Mouse (Mus musculus): ENCODE results near the gene Urb1. TPM values are rescaled to one million over a fixed set of nuclear protein-coding genes. Genes with fewer than 3 reads are reported as not detected.
"Not testable (repeated sequence)": the region's sequence is repeated elsewhere in the genome, so short reads cannot be mapped to it uniquely, and the experiment has no call there.

Urb1 gene
- total RNA-seq, 2 experiments from 2014 or later: 7.8 to 8.1 TPM

DNA sequence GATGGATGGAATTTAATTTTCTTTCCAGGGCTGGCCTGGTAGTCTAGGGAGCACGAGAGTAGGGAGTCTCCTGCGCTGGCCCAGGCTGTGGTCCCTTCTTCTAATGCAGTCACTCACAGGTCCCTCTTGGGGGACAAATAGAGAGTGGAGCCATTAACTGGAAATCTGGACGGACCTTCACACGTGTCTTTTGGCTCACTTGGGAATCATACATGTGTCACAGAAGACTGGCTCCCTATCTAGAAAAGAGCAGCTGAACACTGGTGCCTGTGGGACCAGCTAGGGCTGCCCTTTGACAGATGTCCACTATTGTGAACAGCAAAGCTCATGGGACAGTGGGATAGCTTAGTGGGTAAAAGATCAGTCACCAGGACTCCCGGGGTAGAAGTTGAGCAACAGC lies 15.8 kb upstream of the Urb1 start:
- DNase-seq (ENCODE audit: low spot score in 2 of 2): no peak

DNA sequence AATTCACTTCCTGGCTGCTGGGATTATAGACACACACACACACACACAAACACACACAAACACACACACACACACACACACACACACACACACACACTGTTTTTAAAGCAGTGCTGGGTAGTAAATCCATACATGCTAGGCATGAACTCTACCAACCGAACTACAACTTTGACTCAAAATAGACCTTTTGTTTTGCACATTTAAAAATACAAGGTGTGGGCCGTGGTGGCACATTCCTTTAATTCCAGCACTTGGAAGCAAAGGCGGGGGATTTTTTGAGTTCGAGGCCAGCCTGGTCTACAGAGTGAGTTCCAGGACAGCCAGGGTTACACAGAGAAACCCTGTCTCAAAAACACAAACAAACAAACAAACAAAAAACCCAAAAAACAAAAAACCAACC lies 13.8 kb upstream of the Urb1 start:
- DNase-seq (ENCODE audit: low spot score in 2 of 2): not testable (repeated sequence)

DNA sequence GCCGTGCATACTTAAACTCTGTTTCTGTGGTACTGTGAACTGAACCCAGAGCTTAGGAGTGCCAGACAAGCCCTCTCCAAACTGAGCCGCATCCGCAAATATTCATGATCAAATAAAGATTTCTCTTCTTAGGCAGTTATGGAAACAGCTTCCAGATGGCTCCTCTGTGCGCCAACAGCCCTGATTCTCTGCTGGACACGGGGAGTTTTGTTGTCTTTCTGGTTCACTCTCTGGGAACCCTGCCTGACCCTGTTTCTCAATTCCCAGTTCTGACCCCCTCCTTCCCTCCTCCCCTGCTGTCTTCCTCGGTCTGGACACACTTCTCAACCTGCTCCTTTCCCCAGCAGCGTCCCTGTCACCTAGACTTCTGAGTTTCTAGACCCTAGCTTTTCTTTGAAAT lies 12.8 kb upstream of the Urb1 start:
- peak in 1 of 2 experiments; percentile 26 for DNase-seq (ENCODE audit: low spot score in 2 of 2)

DNA sequence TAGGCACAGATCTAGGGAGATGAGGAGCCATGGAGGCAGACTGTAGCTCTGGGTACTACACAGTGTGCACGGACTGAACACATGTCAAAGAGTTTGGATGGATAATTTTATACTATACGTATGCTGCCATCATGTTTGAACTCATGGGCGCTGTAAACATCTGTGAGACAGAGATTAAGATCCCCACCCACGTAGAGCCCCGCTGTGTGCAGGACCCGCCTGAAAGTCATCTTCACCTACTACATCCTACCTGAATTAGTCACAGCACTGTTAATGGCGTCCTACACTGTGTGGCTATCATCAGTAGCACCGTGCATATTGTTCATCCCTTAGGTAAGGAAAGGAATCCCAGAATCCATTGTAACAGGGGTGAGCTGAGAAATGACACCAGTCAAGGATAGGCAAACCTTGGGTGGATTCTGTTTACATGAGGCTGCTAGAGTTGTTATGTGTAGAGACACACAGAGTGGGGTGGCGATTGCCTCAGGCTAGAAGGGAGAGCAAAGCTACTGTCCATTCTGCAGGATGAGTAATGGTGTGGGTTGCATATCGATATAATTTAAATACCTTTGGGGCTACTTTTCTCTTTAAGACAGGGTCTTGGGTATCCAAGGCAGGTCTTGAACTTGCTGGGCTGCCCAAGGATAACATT lies 12.2 kb upstream of the Urb1 start:
- no peak for DNase-seq (ENCODE audit: low spot score in 2 of 2)

DNA sequence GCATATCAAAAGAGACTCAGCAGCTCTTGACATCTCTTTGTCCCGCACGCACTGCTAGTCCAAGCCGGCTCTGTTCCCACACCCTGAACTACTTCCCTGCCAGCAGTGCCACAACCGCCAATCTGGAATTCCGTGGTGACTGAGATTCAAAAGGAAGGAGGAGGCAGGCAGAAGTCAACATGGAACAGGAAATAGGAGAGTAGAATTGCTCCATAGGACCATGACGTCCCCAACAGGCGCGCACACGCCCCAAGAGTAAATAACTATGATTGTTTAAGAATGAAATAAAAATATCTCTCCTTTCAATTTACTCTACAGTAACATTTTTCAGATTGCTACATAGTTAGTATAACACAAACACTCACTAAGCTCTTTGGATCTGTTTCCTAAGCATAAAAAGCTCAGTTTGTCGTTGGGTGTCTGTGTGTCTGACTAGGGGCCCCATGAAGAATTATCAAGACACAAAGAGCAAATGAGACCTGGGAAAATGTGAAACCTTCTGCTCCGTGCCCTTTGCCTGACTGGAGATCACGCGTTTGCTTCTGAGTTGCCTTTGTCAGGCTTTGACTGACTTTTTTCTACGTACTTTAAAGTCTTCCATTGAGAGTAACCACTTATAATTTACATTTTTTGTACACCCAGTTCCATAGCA lies 11.0 kb upstream of the Urb1 start:
- no peak for DNase-seq (ENCODE audit: low spot score in 2 of 2)

DNA sequence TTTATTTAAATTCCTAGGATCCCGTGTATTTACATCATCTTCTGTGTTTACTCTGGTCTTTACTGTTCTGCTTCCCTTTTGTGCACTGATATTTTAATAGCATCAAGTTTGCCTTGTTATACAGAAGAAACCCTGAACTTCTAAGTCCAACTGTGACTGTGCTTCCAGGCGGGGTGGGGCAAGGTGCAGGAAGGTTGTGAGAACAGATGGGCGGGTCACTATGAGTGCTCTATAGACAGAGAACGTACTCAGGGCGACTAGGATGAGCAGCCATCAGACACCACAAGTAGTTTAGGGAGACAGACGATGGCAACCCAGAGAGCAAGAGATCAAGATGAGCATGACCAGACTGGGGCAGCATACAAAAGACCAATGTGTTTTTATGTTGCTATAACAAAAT lies 10.1 kb upstream of the Urb1 start:
- no peak for DNase-seq (ENCODE audit: low spot score in 2 of 2)

DNA sequence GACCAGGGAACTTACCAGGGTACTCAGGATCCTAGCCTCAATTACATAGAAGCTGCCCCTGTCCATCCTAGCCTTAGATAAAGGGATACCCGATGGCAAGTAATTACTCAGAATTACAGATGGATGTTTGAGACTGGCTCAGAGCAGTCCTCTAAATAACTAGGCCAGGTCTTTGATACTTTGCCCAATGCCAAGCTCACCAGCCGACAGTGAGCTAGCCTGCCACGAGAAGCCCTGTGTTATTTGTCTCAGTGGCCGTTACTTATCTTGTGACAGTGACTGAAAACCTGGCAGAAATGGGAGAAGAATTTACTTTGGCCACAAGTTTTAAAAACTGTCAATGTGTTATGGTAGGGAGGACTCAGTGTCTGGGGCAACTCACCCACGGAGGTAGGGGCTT lies 1.9 kb upstream of the Urb1 start:
- no peak for DNase-seq (ENCODE audit: low spot score in 2 of 2)

DNA sequence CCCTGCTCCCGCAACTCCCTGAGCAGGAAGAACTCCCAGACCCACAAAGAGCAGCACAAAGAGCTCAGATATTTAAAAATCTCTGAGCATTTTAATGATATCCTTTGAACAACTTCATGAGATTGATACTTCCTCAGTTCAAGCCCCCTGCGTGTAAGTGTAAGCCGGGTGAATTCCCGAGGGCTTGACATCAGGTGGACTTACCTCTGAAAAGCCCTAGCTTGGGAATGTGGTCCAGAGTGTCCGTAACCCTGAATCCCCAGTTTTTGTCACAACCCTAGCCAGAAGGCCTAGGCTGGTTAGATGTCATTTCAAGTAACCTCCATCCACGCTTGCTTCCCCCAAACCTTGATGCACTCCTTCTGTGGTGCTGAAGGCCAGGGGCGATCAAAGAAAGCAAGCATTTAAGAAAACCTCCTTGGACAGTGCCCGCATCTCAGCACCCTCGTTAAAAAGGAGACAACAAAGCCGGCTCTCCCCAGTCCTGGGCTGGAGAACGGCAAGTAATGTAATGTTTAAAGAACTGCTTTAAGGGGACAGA lies 573 bp upstream of the Urb1 start:
- DNase-seq (ENCODE audit: low spot score in 2 of 2): no peak

DNA sequence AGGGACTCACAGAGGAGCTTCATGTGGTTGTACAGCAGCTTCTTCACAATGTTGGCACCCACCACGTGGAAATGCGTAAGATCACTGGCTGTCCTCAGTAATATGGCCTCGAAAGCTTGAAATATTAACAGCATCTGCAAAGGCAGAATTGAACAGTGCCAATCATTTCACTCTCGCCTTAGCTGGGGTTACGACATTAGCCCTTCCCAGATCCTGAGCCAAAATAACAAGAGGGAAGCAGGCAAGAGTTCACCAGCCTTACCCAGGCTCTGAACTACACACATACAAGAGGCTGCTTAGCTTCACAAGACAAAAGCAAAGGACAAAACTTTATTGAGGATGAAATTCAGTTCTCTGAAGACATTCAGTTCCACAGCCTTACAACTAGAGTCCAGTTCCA lies 5.7 kb downstream of the Urb1 start:
- DNase-seq (ENCODE audit: low spot score in 2 of 2): no peak

DNA sequence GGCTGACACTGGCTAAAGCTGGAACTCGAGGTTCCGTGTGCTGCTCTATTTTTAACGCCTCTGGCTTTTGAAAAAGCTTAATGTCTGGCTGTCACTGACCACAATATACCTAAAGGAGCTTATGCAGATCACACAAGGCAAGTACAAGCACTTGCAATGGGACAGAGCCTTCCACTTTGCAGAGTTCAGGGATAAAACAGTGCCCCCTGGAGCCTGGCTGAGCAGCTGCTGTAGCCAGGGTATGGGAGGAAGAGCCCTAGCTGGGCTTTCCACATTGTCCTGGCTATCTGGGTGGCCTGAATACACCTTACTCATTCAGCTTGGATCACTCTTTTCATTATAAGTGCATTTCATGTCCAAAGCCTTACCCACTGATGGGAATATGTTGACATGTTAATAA lies 8.3 kb downstream of the Urb1 start:
- DNase-seq (ENCODE audit: low spot score in 2 of 2): no peak

DNA sequence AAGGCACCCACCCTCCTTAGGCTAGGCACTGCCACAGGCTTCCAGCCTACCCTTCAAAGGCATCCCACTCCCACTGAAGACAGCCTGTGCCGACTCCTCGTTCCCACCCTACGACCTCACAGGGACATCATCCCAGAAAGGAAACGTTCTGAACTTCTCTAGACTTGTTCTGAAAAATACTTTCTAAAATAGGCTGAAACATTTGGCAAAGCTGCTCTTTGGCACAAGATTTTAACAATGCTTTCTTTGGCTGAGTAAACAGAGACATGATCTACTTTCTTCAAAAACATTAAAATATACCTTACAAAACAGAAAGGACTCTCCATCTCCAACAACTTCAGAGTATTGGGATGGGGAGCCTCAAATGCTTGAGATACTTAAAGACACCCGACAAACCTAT lies 9.0 kb downstream of the Urb1 start:
- no peak for DNase-seq (ENCODE audit: low spot score in 2 of 2)

DNA sequence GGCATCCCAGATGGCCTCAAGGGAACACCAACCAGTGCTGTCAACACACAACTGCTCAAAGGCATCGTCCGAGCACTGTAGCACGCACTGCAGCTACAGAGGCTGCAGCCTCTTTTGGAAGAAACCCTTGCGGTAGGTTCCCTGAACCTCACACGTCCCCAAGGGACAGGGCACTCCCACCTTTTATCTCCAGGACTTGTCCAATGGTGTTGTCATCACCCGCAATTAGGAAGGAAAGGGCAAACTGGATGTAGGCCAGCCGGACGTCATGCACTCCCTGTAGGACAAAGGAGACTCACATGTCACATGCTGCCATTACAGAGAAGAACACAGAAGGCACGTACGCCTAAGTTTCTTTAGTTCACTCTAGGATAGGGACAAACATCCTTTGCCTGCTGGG lies 10.4 kb downstream of the Urb1 start:
- DNase-seq (ENCODE audit: low spot score in 2 of 2): no peak

DNA sequence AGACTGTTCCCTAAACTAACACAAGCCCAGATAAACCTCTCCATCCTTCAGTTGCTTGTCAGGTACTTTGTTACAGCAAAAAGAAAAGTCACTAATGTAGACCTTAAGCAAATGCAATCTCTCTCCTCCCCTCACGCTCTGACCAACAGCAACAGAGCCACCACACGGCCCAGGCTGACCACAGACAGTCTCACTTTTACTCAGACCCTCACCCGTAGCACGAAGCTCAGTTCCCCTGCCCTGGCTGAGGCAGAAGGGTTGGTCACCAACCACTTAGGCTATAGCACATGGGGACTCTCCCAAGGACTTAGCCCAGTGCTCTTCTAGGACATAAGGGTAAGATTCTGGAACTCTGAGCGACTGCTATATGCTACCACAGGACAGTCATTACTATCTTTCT lies 11.4 kb downstream of the Urb1 start:
- DNase-seq (ENCODE audit: low spot score in 2 of 2): no peak

DNA sequence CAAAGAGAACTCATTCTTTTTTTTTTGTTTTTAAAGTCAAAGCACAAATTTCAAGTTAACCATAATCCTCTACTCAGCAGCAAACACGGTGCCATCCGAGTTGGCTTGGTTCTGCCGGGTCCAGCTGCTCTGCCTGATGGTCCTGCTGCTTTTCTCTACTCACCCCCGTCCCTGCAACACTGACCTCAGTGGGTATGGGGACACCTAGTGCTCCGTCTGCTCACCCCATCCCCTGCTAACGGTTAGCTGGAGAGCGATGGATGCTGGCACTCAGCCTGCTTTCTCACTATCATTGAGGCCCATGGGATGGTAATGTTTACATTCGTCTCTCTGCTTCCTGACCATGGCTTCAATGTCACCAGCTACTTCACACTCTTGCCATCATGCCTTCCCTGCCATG lies 11.8 kb downstream of the Urb1 start:
- DNase-seq (ENCODE audit: low spot score in 2 of 2): no peak

DNA sequence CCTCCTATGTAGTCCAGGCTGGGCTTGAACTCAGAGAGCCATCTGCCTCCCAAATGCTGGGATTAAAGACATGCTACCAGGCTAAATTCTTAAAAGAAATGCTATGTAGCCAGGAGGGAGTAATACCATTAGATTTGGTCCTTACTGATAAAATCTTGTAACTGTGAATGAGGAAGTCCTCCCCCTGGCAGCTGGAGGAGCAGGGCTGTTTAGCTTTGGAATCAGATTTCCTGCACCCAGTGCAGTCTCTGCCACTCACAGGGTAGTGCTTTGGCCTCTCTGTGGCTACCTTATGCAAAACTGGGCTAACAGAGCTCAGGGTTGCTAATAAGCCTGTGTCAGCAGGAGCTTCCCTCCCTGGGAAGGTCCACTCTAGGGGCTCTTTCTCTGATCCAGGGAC lies 15.5 kb downstream of the Urb1 start:
- DNase-seq (ENCODE audit: low spot score in 2 of 2): no peak

DNA sequence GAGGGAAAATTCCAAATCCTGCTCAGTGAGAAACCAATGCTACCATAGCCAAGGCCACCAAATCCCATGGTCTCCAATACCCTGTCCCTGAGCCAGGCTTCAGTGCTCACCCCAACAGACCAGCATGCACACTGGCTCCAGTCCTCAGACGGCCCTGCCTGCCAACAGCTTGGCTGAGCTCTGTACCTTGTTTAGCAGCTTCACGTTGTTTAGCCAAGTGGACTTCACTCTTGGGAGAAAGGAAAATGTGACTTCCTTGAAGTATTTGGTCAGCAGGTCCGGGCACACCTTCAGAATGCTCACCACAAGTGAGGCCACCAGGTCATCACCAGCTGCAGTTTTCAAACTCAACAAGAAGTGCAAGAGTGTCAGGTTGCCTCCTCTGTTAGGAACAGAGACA lies 17.7 kb downstream of the Urb1 start:
- DNase-seq (ENCODE audit: low spot score in 2 of 2): no peak

DNA sequence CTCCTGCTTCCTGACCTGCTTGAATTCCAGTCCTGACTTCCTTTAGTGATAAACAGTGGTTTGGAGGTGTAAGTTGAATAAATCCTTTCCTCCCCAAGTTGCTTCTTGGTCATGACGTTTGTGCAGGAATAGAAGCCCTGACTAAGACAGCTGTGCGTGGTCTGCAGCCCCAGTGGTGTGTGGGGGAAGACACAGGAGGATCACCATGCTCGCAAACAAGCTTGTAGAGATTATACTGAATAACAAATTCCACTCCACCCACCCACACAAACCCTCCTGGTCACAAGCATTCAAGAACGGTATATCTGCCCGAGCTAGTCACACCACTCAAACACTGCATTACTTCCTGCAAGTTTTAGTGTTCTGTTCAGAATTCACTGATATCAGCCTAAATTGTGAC lies 18.1 kb downstream of the Urb1 start:
- no peak for DNase-seq (ENCODE audit: low spot score in 2 of 2)

DNA sequence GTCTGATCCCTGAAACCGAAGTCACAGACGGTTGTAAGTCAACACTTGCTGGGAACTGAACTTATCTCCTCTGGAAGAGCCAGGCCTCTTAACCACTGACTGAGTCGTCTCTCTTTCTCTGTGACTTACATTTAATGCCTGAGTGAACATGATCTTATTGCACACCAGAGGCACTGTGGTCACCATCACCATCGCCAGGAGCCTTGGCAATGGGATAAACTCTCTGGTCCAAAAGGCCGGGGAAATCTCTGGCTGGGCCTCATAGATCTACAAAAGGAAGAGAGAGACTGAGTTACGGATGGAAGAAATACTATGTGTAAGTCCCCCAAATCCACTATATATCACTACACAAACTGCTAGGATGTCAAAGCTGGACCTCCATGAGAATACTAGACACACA lies 19.3 kb downstream of the Urb1 start:
- no peak for DNase-seq (ENCODE audit: low spot score in 2 of 2)

DNA sequence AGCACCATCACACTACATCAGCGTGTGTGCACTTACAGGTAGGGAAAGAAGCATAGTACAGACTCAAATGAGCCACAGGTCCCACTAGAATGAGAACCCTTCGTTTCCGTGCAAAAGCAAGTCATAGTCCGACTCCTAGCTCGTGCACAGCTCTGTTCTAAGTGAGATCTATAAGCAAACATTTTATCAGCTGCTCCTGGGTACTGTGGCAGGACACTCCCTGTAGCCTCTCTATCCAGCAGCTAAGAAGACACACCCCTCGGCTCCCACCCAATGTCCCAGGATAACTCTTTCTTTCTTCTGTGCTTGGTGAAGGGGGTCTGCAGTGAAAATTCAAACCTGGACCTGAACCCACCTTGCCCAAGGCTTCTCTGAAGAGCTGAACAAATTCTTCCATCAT lies 21.6 kb downstream of the Urb1 start:
- DNase-seq (ENCODE audit: low spot score in 2 of 2): no peak

DNA sequence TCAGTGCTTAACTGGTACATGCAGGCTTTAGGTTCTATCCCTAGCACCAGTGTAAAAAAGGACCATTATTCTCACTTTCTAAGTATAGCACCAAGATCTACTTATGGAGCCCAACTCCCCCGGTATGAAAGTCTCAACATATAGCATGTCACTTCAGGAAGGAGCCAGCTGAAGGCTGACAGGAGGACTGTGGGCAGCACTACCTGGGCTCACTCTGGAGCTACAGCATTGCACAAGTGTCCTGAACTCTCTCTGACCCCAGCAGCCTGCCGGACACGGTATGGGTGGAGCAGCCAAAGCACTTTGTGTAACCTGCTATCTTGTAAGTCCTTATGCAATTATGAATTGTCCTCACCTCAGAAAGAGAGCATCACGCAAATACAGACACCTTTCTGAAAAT lies 25.0 kb downstream of the Urb1 start:
- no peak for DNase-seq (ENCODE audit: low spot score in 2 of 2)

DNA sequence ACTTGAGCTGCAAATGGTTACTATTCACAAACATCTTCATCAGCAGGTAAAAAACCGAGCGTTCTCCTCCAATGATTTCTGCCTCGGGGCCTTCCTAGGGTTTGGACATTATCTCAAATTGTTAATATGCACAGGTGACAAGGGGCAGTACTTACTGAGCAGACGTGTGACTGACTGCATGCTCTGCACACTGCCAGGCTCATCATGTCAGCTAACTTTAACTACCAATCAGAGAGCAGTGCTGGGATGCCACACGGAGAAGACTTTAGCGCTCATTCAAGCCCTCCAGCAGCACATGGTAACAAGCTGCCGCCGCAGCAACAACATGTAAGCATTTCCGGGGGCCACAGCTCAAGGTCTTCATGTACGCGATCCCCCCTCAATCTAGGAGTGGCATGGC lies 26.9 kb downstream of the Urb1 start:
- no peak for DNase-seq (ENCODE audit: low spot score in 2 of 2)

DNA sequence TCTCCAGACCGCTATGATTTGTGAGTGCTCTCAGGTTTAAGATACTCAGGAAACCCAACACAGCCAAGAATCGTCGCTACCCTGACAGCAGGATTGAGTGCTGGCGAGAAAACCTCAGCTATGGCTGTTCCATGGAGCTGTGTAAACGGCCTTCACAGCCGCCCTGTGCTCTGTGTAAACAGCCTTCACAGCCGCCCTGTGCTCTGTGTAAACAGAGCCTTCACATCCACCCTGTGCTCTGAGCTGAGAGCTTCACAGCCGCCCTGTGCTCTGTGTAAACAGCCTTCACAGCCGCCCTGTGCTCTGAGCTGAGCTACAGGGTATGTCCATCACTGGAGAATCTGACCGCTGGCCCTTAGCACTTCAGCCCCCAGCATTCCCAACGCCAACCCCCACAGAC lies 30.4 kb downstream of the Urb1 start:
- DNase-seq (ENCODE audit: low spot score in 2 of 2): no peak

DNA sequence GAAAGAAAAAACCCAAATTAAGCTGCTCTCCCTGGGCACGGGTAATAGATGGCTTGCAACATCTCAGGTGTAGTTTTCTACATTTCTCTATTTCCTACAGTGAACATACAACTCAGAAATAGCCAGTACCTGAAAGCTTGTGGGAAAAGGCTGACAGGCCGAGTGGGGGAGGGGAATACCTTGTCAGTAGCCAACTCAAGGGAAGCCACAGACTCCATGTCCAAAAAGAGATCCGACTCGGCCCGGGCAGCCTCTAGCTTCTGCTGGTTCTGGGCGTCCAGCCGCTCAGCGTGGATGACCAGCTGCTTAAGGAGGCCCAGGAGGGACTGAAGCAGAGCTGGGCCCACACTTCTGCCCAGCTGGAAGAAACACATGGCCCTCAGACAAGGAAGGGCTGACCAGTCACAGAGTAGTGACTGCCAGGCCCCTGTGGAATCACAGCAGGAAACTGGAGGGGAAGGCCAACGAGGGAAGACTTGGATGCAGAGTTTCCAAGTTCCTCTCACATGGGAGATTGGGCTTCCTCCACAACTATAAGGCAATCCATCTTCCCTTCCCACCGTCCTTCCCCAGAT lies 34.2 kb downstream of the Urb1 start:
- no peak for DNase-seq (ENCODE audit: low spot score in 2 of 2)

All from gastrocnemius, postnatal 4 days (tissue).